Mouse (Mus musculus): ENCODE results near the gene Zfp385a. TPM values are rescaled to one million over a fixed set of nuclear protein-coding genes. Genes with fewer than 3 reads are reported as not detected.

The Zfp385a gene
- total RNA-seq, 2 experiments from 2014 or later, result 62.1 to 70.0 TPM

Small RNA genes lying within 50 kb of the gene (microRNA-seq; reads per million reads assigned to microRNA genes)
- gene Mir148b, result 143 reads per million, percentile 55 among the genes with 10 or more reads in this experiment
- gene Mir6963, result not detected

Other genes starting within 250 kb of the Zfp385a start
- 10 to 100 TPM; 13.9 to 15.4 TPM for gene Smug1, start 173.0 kb downstream of the Zfp385a start, total RNA-seq (2021)
- 100 to 1,000 TPM in 1 of 2 experiments, 10 to 100 TPM in 1; 97.9 to 100 TPM for gene Cbx5, start 100.3 kb downstream of the Zfp385a start, total RNA-seq (2021)
- gene Hnrnpa1, start 99.7 kb downstream of the Zfp385a start, total RNA-seq (2021), result 100 to 1,000 TPM; 295 to 303 TPM
- gene Nfe2, start 81.7 kb downstream of the Zfp385a start, total RNA-seq (2021), result 1 to 10 TPM in 1 of 2 experiments, under 1 TPM in 1; 0.61 to 1.5 TPM
- gene Copz1, start 67.4 kb downstream of the Zfp385a start, total RNA-seq (2021), result 10 to 100 TPM; 72.8 to 78.4 TPM
- gene Gpr84, start 29.5 kb downstream of the Zfp385a start, total RNA-seq (2021), result under 1 TPM; 0.16 to 0.20 TPM
- gene Itga5, start 26.7 kb upstream of the Zfp385a start, total RNA-seq (2021), result 10 to 100 TPM; 65.8 to 68.1 TPM
- not detected for gene Gtsf1, start 90.4 kb upstream of the Zfp385a start, total RNA-seq (2021)
- not detected for gene Gtsf2, start 108.4 kb upstream of the Zfp385a start, total RNA-seq (2021)
- 1 to 10 TPM; 5.2 to 5.6 TPM for gene Nckap1l, start 113.7 kb upstream of the Zfp385a start, total RNA-seq (2021)
- gene Pde1b, start 162.9 kb upstream of the Zfp385a start, total RNA-seq (2021), result 1 to 10 TPM; 2.6 TPM
- gene Ppp1r1a, start 197.9 kb upstream of the Zfp385a start, total RNA-seq (2021), result 10 to 100 TPM; 62.0 to 73.9 TPM
- gene Glycam1, start 225.0 kb upstream of the Zfp385a start, total RNA-seq (2021), result not detected